9 mouse cellular contexts compared by ENCODE assay signal in genomic region chr7:98194026-98194792, GRCm38 (mm10). TPM values are rescaled to one million over a fixed set of nuclear protein-coding genes. Genes with fewer than 3 reads are reported as not detected.
DNase-seq lines count a peak whose midpoint lies in the region; ATAC-seq and TF ChIP-seq lines count a peak whose summit lies in the region.
"Had no signal": no experiment of that assay in that cellular context is flagged by ENCODE, and none has a peak within 500 bp of the region (broad histone marks: within the 10 kb centered on the region; RNA-seq: fewer than 3 reads in every experiment).

No protein-coding gene starts in this region.

- H3K4me2 ChIP-seq in heart, embryonic 16.5 days (ENCODE audit: low read depth, low read length), result peak overlapping the region; percentile 76
- peak overlapping the region; percentile 45 for H3K4me2 ChIP-seq in liver, embryonic 14.5 days (ENCODE audit: low read depth)

- H3K27me3 ChIP-seq in heart, embryonic 16.5 days (ENCODE audit: control insufficient read depth, insufficient read depth, low read length), result peaks cover 42% of the 10 kb centered on the region
- H3K27me3 ChIP-seq in liver, embryonic 14.5 days (ENCODE audit: control insufficient read depth, insufficient read depth, low read length), result peaks cover 46% of the 10 kb centered on the region

- ATAC-seq in heart, embryonic 16.5 days (replicated peaks; ENCODE audit: extremely low read depth, insufficient read depth, low FRiP score), result peak; percentile 31; the same call in 1 of the 2 replicates
- ATAC-seq in liver, embryonic 14.5 days (ENCODE audit: insufficient read depth), result no peak

- peak; percentile 14 for DNase-seq in cerebellum, adult 8-10 months
- DNase-seq in cerebellum, adult 9-11 months, result no peak
- peak; percentile 44 for DNase-seq in right cerebral cortex, adult 18-20 months
- no peak for DNase-seq in right cerebral cortex, postnatal 10 days (ENCODE audit: low spot score in 2 of 2)
- DNase-seq in liver, embryonic 14.5 days (ENCODE audit: low read depth in 3 of 3, low spot score in 3 of 3), result no peak
- peak; percentile 26 for DNase-seq in right cerebral cortex, postnatal 4 days
- DNase-seq in spleen, adult 12 weeks (ENCODE audit: low spot score), result no peak

- H3K9me3 ChIP-seq in heart, embryonic 16.5 days (replicated peaks; ENCODE audit: control insufficient read depth, low read length), result no peaks in the 10 kb centered on the region
- no peaks in the 10 kb centered on the region for H3K9me3 ChIP-seq in liver, embryonic 14.5 days (ENCODE audit: control insufficient read depth, low read length)

- TF ChIP-seq CTCF in liver, embryonic 14.5 days (IDR thresholded peaks at IDR 0.05; ENCODE audit: low read depth), result no peak

- no peaks in the 10 kb centered on the region for H3K36me3 ChIP-seq in heart, embryonic 16.5 days (ENCODE audit: control insufficient read depth, insufficient read depth)
- H3K36me3 ChIP-seq in liver, embryonic 14.5 days (replicated peaks; ENCODE audit: control insufficient read depth, insufficient read depth, low read depth), result no peaks in the 10 kb centered on the region

- 2% methylated on average over 61 of the region's 61 CpGs for WGBS in heart, embryonic 16.5 days
- WGBS in liver, embryonic 14.5 days (ENCODE audit: insufficient replicate concordance), result 3% methylated on average over 61 of the region's 61 CpGs

- TF ChIP-seq EP300 in liver, embryonic 14.5 days (IDR thresholded peaks at IDR 0.05; ENCODE audit: low read depth), result no peak

- peaks cover 12% of the 10 kb centered on the region for H3K4me1 ChIP-seq in heart, embryonic 16.5 days (ENCODE audit: control insufficient read depth, insufficient read depth, low read length)
- peaks cover 5 to 8% of the 10 kb centered on the region in 2 experiments; a peak in 3 of 4 replicates for H3K4me1 ChIP-seq in liver, embryonic 14.5 days (replicated peaks; ENCODE audit: control insufficient read depth in 2 of 2, insufficient read depth in 2 of 2, low read length in 1 of 2)

- no peak overlapping the region for H3K27ac ChIP-seq in heart, embryonic 16.5 days (ENCODE audit: low read length)
- no peak overlapping the region for H3K27ac ChIP-seq in liver, embryonic 14.5 days

- H3K9ac ChIP-seq in heart, embryonic 16.5 days (ENCODE audit: low read length), result no peak overlapping the region
- H3K9ac ChIP-seq in liver, embryonic 14.5 days (replicated peaks), result no peak overlapping the region

- H3K4me3 ChIP-seq in heart, embryonic 16.5 days (ENCODE audit: low read length), result peak overlapping the region; percentile 50
- H3K4me3 ChIP-seq in liver, embryonic 14.5 days (ENCODE audit: insufficient read depth in 1 of 2, low read depth in 2 of 2, low read length in 2 of 2), result peak overlapping the region in 1 of 2 experiments; percentile 35; a peak in 2 of 4 replicates

RNA-seq across cellular contexts. Expression of gene B3gnt6, which starts 5.1 kb away (rescaled TPM):
- polyA plus RNA-seq in heart, embryonic 16.5 days (2015; fragmentation: Nextera tagmentation; extraction: Ambion mirVana), result 0.17 and 0.24 TPM in 2 replicates
- polyA plus RNA-seq in liver, embryonic 14.5 days (2012; rRNA removed), result 0.03 and 0.08 TPM in 2 replicates
- polyA plus RNA-seq in liver, embryonic 14.5 days (2014; fragmentation: Nextera tagmentation; extraction: Ambion mirVana), result 0.05 TPM in 1 of 2 replicates, not detected in the other
- polyA plus RNA-seq: C2C12 had no signal

RNA-seq across cellular contexts. Expression of gene Capn5, which starts 16.1 kb away (rescaled TPM):
- polyA plus RNA-seq in heart, embryonic 16.5 days (2015; fragmentation: Nextera tagmentation; extraction: Ambion mirVana), result 5.0 and 7.4 TPM in 2 replicates
- polyA plus RNA-seq in liver, embryonic 14.5 days (2012; rRNA removed), result 13.1 and 13.2 TPM in 2 replicates
- polyA plus RNA-seq in liver, embryonic 14.5 days (2014; fragmentation: Nextera tagmentation; extraction: Ambion mirVana), result 8.9 and 9.8 TPM in 2 replicates

RNA-seq across cellular contexts. Expression of gene Omp, which starts 48.9 kb away (rescaled TPM):
- polyA plus RNA-seq in heart, embryonic 16.5 days (2015; fragmentation: Nextera tagmentation; extraction: Ambion mirVana), result 0.17 and 0.26 TPM in 2 replicates
- polyA plus RNA-seq in liver, embryonic 14.5 days (2012; rRNA removed), result 0.61 and 0.63 TPM in 2 replicates
- 0.24 and 0.44 TPM in 2 replicates for polyA plus RNA-seq in liver, embryonic 14.5 days (2014; fragmentation: Nextera tagmentation; extraction: Ambion mirVana)

Comparison
In these comparisons a context has a peak if more than half of its experiments do, and no peak if none do; other contexts are left out.
1. DNase-seq: peak in cerebellum, adult 8-10 months (single experiment), right cerebral cortex, adult 18-20 months (single experiment) and right cerebral cortex, postnatal 4 days (single experiment); none in cerebellum, adult 9-11 months (single experiment), right cerebral cortex, postnatal 10 days (0 of 2), liver, embryonic 14.5 days (0 of 3) and spleen, adult 12 weeks (single experiment).